Mouse (Mus musculus) MEL (cell line): ENCODE measurements around the gene Rspry1. TPM values are rescaled to one million over a fixed set of nuclear protein-coding genes. Genes with fewer than 3 reads are reported as not detected.

ENCODE experiments used
- DNase-seq: peaks from one replicate; pipeline ENCODE4 v3.0.0; 2011; ENCODE audit warnings: low read depth, low spot score
- H3K27ac ChIP-seq: 2 replicates; pipeline ENCODE4 v1.5.1; 2012; ENCODE audit warnings: low read depth, mild to moderate bottlenecking, control low read depth, low read length, moderate library complexity; ENCODE audit not compliant: control insufficient read depth
- H3K27me3 ChIP-seq, 2 experiments: fragments of 150-350 bp in 1 of 2; sonication (generic) in 1 of 2; 2 replicates each; pipeline ENCODE4 v1.6.1; 2012; ENCODE audit warnings: low read length in 2 of 2, mild to moderate bottlenecking in 2 of 2, improper control_type of control experiment in 1 of 2, moderate library complexity in 1 of 2; ENCODE audit not compliant: insufficient read depth in 2 of 2, control insufficient read depth in 1 of 2
- H3K36me3 ChIP-seq, 2 experiments: 2 replicates each; pipeline ENCODE4 v1.6.1; 2012 to 2014; ENCODE audit warnings: low read length in 2 of 2, improper control_type of control experiment in 1 of 2, inconsistent platforms in 1 of 2, mild to moderate bottlenecking in 1 of 2; ENCODE audit not compliant: insufficient read depth in 2 of 2, control insufficient read depth in 1 of 2
- H3K4me1 ChIP-seq, 2 experiments: fragments of 150-350 bp in 1 of 2; sonication (generic) in 1 of 2; 2 replicates each; pipeline ENCODE4 v1.6.1; 2012; ENCODE audit warnings: low read length in 2 of 2, improper control_type of control experiment in 1 of 2, mild to moderate bottlenecking in 1 of 2; ENCODE audit not compliant: insufficient read depth in 2 of 2, control insufficient read depth in 1 of 2
- H3K4me3 ChIP-seq, 2 experiments: fragments of 150-350 bp in 1 of 2; sonication (generic) in 1 of 2; 2 replicates each; pipeline ENCODE4 v1.5.1; 2012; ENCODE audit warnings: low read depth in 2 of 2, low read length in 2 of 2, mild to moderate bottlenecking in 2 of 2, moderate library complexity in 2 of 2, control low read depth in 1 of 2, improper control_type of control experiment in 1 of 2; ENCODE audit not compliant: control insufficient read depth in 1 of 2, insufficient read depth in 1 of 2
- H3K79me2 ChIP-seq: 2 replicates; pipeline ENCODE4 v1.6.1; 2012; ENCODE audit warnings: mild to moderate bottlenecking, low read length, moderate library complexity; ENCODE audit not compliant: control insufficient read depth, poor library complexity, insufficient read depth
- H3K9ac ChIP-seq: 2 replicates; pipeline ENCODE4 v1.6.1; 2012; ENCODE audit warnings: low read depth, mild to moderate bottlenecking, control low read depth, low read length, moderate library complexity; ENCODE audit not compliant: control insufficient read depth, poor library complexity, severe bottlenecking
- H3K9me3 ChIP-seq: fragments of 150-350 bp; sonication (generic); replicated peaks from 2 replicates; pipeline ENCODE4 v1.6.1; 2012; ENCODE audit warnings: mild to moderate bottlenecking, low read length, improper control_type of control experiment, moderate library complexity; ENCODE audit not compliant: insufficient read depth
- BHLHE40 ChIP-seq: IDR thresholded peaks from 2 replicates; pipeline ENCODE4 v1.6.1; 2012; ENCODE audit warnings: low read depth, mild to moderate bottlenecking, inconsistent platforms, low read length, improper control_type of control experiment, borderline replicate concordance
- CTCF ChIP-seq, 3 experiments: IDR thresholded peaks in 2 of 3; conservative IDR thresholded peaks in 1 of 3; 2 replicates each; pipeline ENCODE4 v1.5.1; 2011 to 2012; ENCODE audit warnings: low read length in 3 of 3, low read depth in 2 of 3, mild to moderate bottlenecking in 2 of 3, improper control_type of control experiment in 1 of 3, inconsistent platforms in 1 of 3, mixed read lengths in 1 of 3, moderate library complexity in 1 of 3; ENCODE audit not compliant: control insufficient read depth in 1 of 3, insufficient read depth in 1 of 3, poor library complexity in 1 of 3, severe bottlenecking in 1 of 3
- E2F4 ChIP-seq: IDR thresholded peaks from 2 replicates; pipeline ENCODE4 v1.6.1; 2011; ENCODE audit warnings: low read depth, low read length, improper control_type of control experiment, borderline replicate concordance
- ELF1 ChIP-seq: IDR thresholded peaks from 2 replicates; pipeline ENCODE4 v1.6.1; 2014; ENCODE audit warnings: low read depth, mild to moderate bottlenecking, inconsistent platforms, low read length, improper control_type of control experiment, moderate library complexity
- EP300 ChIP-seq, 2 experiments: IDR thresholded peaks; 2 replicates each; pipeline ENCODE4 v1.6.1; 2011; ENCODE audit warnings: improper control_type of control experiment in 2 of 2, low read length in 2 of 2, low read depth in 1 of 2, mild to moderate bottlenecking in 1 of 2
- GATA1 ChIP-seq: IDR thresholded peaks from 2 replicates; pipeline ENCODE4 v1.6.1; 2011; ENCODE audit warnings: low read depth, low read length, improper control_type of control experiment
- HCFC1 ChIP-seq: IDR thresholded peaks from 2 replicates; pipeline ENCODE4 v1.6.1; 2012; ENCODE audit warnings: low read depth, mild to moderate bottlenecking, inconsistent platforms, low read length, improper control_type of control experiment, moderate library complexity
- JUND ChIP-seq: IDR thresholded peaks from 2 replicates; pipeline ENCODE4 v1.6.1; 2011; ENCODE audit warnings: low read depth, mild to moderate bottlenecking, improper control_type of control experiment, low read length
- MAFK ChIP-seq: IDR thresholded peaks from 2 replicates; pipeline ENCODE4 v1.6.1; 2011; ENCODE audit warnings: low read depth, mild to moderate bottlenecking, low read length, improper control_type of control experiment, borderline replicate concordance
- MAZ ChIP-seq: IDR thresholded peaks from 2 replicates; pipeline ENCODE4 v1.6.1; 2012; ENCODE audit warnings: low read depth, mild to moderate bottlenecking, inconsistent platforms, low read length, improper control_type of control experiment
- MYC ChIP-seq: IDR thresholded peaks from 2 replicates; pipeline ENCODE4 v1.6.1; 2011; ENCODE audit warnings: low read depth, mild to moderate bottlenecking, low read length, improper control_type of control experiment, moderate library complexity
- POLR2A ChIP-seq, 2 experiments: IDR thresholded peaks; 2 replicates each; pipeline ENCODE4 v1.6.1; 2011 to 2012; ENCODE audit warnings: low read length in 2 of 2, mild to moderate bottlenecking in 2 of 2, control low read depth in 1 of 2, improper control_type of control experiment in 1 of 2, low read depth in 1 of 2, moderate library complexity in 1 of 2; ENCODE audit not compliant: control insufficient read depth in 1 of 2, insufficient read depth in 1 of 2, poor library complexity in 1 of 2
- RAD21 ChIP-seq: IDR thresholded peaks from 2 replicates; pipeline ENCODE4 v1.6.1; 2011; ENCODE audit warnings: mild to moderate bottlenecking, low read depth, low read length, improper control_type of control experiment
- SMC3 ChIP-seq: IDR thresholded peaks from 2 replicates; pipeline ENCODE4 v1.6.1; 2011; ENCODE audit warnings: low read depth, low read length, improper control_type of control experiment
- UBTF ChIP-seq: IDR thresholded peaks from 2 replicates; pipeline ENCODE4 v1.6.1; 2012; ENCODE audit warnings: low read depth, mild to moderate bottlenecking, inconsistent platforms, low read length, improper control_type of control experiment, moderate library complexity, borderline replicate concordance; ENCODE audit not compliant: insufficient read depth
- ZC3H11A ChIP-seq: IDR thresholded peaks from 2 replicates; pipeline ENCODE4 v1.6.1; 2012; ENCODE audit warnings: low read depth, mild to moderate bottlenecking, inconsistent platforms, low read length, improper control_type of control experiment
- ZMIZ1 ChIP-seq: IDR thresholded peaks from 2 replicates; pipeline ENCODE4 v1.6.1; 2012; ENCODE audit warnings: low read depth, mild to moderate bottlenecking, inconsistent platforms, low read length, improper control_type of control experiment, moderate library complexity
- polyA plus RNA-seq, 2 experiments: library from polyadenylated mRNA; stranded (reverse) in 1 of 2; unstranded in 1 of 2; fragments of >175 nt in 1 of 2; fragments of >200 nt in 1 of 2; gene quantifications; 2 replicates each; pipeline versions ENCODE4 v1.2.1 to v1.2.4; 2012; ENCODE audit warnings: low replicate concordance in 2 of 2, low read depth in 1 of 2; ENCODE audit not compliant: insufficient read length in 2 of 2, insufficient read depth in 1 of 2, missing spikeins in 1 of 2
- total RNA-seq: library from RNA; depleted of rRNA; stranded (reverse); fragments of 300-350 nt; gene quantifications from 2 replicates; pipeline ENCODE4 v1.2.3, GENCODE M21; 2012

Gene Rspry1
- total and polyA plus RNA-seq, 3 experiments: 24.5 to 32.2 TPM; not detected in 1

GRCm38 (mm10) chr8:94567159-94567849, 34.4 kb upstream of the Rspry1 start:
- Histone ChIP-seq H3K27ac (no peak overlapping the region), H3K9me3 (no peaks in the 10 kb centered on the region), H3K4me1 (no peaks in the 10 kb centered on the region), H3K4me3 (no peak overlapping the region), H3K9ac (no peak overlapping the region), H3K79me2 (no peaks in the 10 kb centered on the region), H3K27me3 (no peaks in the 10 kb centered on the region), H3K36me3 (no peaks in the 10 kb centered on the region)
- TF ChIP-seq RAD21: no peak
- TF ChIP-seq ELF1: no peak
- TF ChIP-seq UBTF: no peak
- no peak for TF ChIP-seq BHLHE40
- no peak for TF ChIP-seq HCFC1
- no peak for TF ChIP-seq GATA1
- TF ChIP-seq EP300 (IDR thresholded peaks at IDR 0.05; ENCODE audit: low read depth in 1 of 2, low read length in 2 of 2): no peak
- no peak for TF ChIP-seq MAFK
- no peak for TF ChIP-seq ZMIZ1
- no peak for TF ChIP-seq MAZ
- TF ChIP-seq JUND: no peak
- no peak for TF ChIP-seq ZC3H11A
- TF ChIP-seq SMC3: no peak
- no peak for DNase-seq

GRCm38 (mm10) chr8:94568098-94568497, 33.6 kb upstream of the Rspry1 start:
- Histone ChIP-seq H3K36me3 (no peaks in the 10 kb centered on the region), H3K27ac (no peak overlapping the region), H3K4me3 (no peak overlapping the region), H3K27me3 (no peaks in the 10 kb centered on the region), H3K79me2 (no peaks in the 10 kb centered on the region), H3K4me1 (no peaks in the 10 kb centered on the region), H3K9ac (no peak overlapping the region), H3K9me3 (no peaks in the 10 kb centered on the region)
- TF ChIP-seq CTCF (IDR thresholded peaks at IDR 0.05 in 2 of 3, conservative IDR thresholded peaks at IDR 0.05 in 1 of 3; ENCODE audit: control insufficient read depth in 1 of 3, insufficient read depth in 1 of 3, low read depth in 2 of 3, low read length in 3 of 3, poor library complexity in 1 of 3, severe bottlenecking in 1 of 3) (no peak), E2F4 (no peak), MYC (no peak), POLR2A (IDR thresholded peaks at IDR 0.05; ENCODE audit: control insufficient read depth in 1 of 2, insufficient read depth in 1 of 2, low read depth in 1 of 2, low read length in 2 of 2, poor library complexity in 1 of 2) (no peak)
- DNase-seq: no peak
